Mouse (Mus musculus) heart, postnatal 4 days (tissue): ENCODE data around the gene Apobr. TPM values are rescaled to one million over a fixed set of nuclear protein-coding genes. Genes with fewer than 3 reads are reported as not detected.

Source experiments
- DNase-seq: peaks from one replicate; pipeline ENCODE4 v3.0.0; 2021
- total RNA-seq, 2 experiments: library from RNA; stranded (reverse); gene quantifications; 2 replicates each; pipeline ENCODE4 v1.2.3; 2021

Gene Apobr
- total RNA-seq: under 1 TPM; 0.21 to 0.95 TPM

- DNase-seq: no peak
Observed at GRCm38 (mm10) chr7:126584506-126584977, at the start of gene Apobr. Apobr (plus strand) TSS chr7:126584942.

GRCm38 (mm10) chr7:126535766-126536165 is 49.0 kb upstream of the Apobr start:
- DNase-seq: peak; percentile 22

GRCm38 (mm10) chr7:126536466-126536865 is 48.3 kb upstream of the Apobr start:
- DNase-seq: no peak

- peak; percentile 12 for DNase-seq
Observed at GRCm38 (mm10) chr7:126537820-126538585, 46.7 kb upstream of the Apobr start.

- DNase-seq: no peak
Observed at GRCm38 (mm10) chr7:126541661-126542060, 43.1 kb upstream of the Apobr start.

GRCm38 (mm10) chr7:126545631-126546030 is 39.1 kb upstream of the Apobr start:
- DNase-seq: no peak

GRCm38 (mm10) chr7:126554796-126555195 is 29.9 kb upstream of the Apobr start:
- no peak for DNase-seq

- no peak for DNase-seq
Observed at GRCm38 (mm10) chr7:126556635-126557034, 28.1 kb upstream of the Apobr start.

- DNase-seq: no peak
Observed at GRCm38 (mm10) chr7:126565693-126566092, 19.0 kb upstream of the Apobr start.

GRCm38 (mm10) chr7:126566094-126566765 is 18.5 kb upstream of the Apobr start, which contains the start of gene Eif3c:
Eif3c (minus strand) TSS chr7:126566411.
- peak; percentile 80 for DNase-seq

GRCm38 (mm10) chr7:126576946-126577345 is 7.8 kb upstream of the Apobr start:
- DNase-seq: peak; percentile 63

GRCm38 (mm10) chr7:126579172-126579571 is 5.6 kb upstream of the Apobr start:
- DNase-seq: peak; percentile 58

GRCm38 (mm10) chr7:126581661-126582060 is 3.1 kb upstream of the Apobr start:
- DNase-seq: no peak

- peak; percentile 46 for DNase-seq
Observed at GRCm38 (mm10) chr7:126582759-126583158, 2.0 kb upstream of the Apobr start.

- peak; percentile 87 for DNase-seq
Observed at GRCm38 (mm10) chr7:126583251-126583709, 1.5 kb upstream of the Apobr start.

- DNase-seq: no peak
Observed at GRCm38 (mm10) chr7:126583761-126584160, 981 bp upstream of the Apobr start.

GRCm38 (mm10) chr7:126585717-126586116 is 975 bp downstream of the Apobr start, which contains the start of gene Cln3:
Cln3 (minus strand) TSS chr7:126585817.
- no peak for DNase-seq

GRCm38 (mm10) chr7:126586839-126587238 is 2.1 kb downstream of the Apobr start:
- peak; percentile 31 for DNase-seq

GRCm38 (mm10) chr7:126587779-126588178 is 3.0 kb downstream of the Apobr start:
- peak; percentile 74 for DNase-seq

- no peak for DNase-seq
Observed at GRCm38 (mm10) chr7:126594862-126595561, 10.3 kb downstream of the Apobr start, which contains the start of gene Il27. Il27 (minus strand) TSS chr7:126594941.

GRCm38 (mm10) chr7:126595890-126596289 is 11.1 kb downstream of the Apobr start:
- DNase-seq: no peak

GRCm38 (mm10) chr7:126596414-126596813 is 11.7 kb downstream of the Apobr start:
- DNase-seq: no peak

- DNase-seq: no peak
Observed at GRCm38 (mm10) chr7:126598919-126599318, 14.2 kb downstream of the Apobr start.
